Mouse (Mus musculus) heart, embryonic 11.5 days (tissue): Measurements from ENCODE around the gene Pde10a. TPM values are rescaled to one million over a fixed set of nuclear protein-coding genes. Genes with fewer than 3 reads are reported as not detected.
A peak's percentile ranks its signal among the peaks of the same experiment; 100 is the strongest.

ENCODE experiments used
- ATAC-seq: fragments of 200-750 bp; cut with Nextera tagmentation; replicated peaks from 2 replicates; pipeline ENCODE4 v1.8.0; 2017; ENCODE audit warnings: moderate library complexity; ENCODE audit not compliant: insufficient number of reproducible peaks, low FRiP score, low TSS enrichment
- H3K27ac ChIP-seq: fragments of 300-500 bp; sonication (generic); 2 replicates; pipeline ENCODE4 v1.5.1; 2014; ENCODE audit warnings: mild to moderate bottlenecking, low read depth, low read length
- H3K27me3 ChIP-seq: fragments of 300-500 bp; sonication (generic); 2 replicates; pipeline ENCODE4 v1.6.1; 2014; ENCODE audit warnings: mild to moderate bottlenecking, low read length, mixed read lengths; ENCODE audit not compliant: control insufficient read depth, insufficient read depth
- H3K36me3 ChIP-seq: fragments of 300-500 bp; sonication (generic); 2 replicates; pipeline ENCODE4 v1.6.1; 2014; ENCODE audit warnings: mild to moderate bottlenecking, low read length, moderate library complexity, mixed read lengths; ENCODE audit not compliant: control insufficient read depth, insufficient read depth
- H3K4me1 ChIP-seq: fragments of 300-500 bp; sonication (generic); 2 replicates; pipeline ENCODE4 v1.6.1; 2014; ENCODE audit warnings: low read length; ENCODE audit not compliant: control insufficient read depth, insufficient read depth
- H3K4me2 ChIP-seq: fragments of 300-500 bp; sonication (generic); 2 replicates; pipeline ENCODE4 v1.6.1; 2014; ENCODE audit warnings: mild to moderate bottlenecking, moderate library complexity
- H3K4me3 ChIP-seq: fragments of 300-500 bp; sonication (generic); 2 replicates; pipeline ENCODE4 v1.5.1; 2014; ENCODE audit warnings: low read depth, low read length
- H3K9ac ChIP-seq: fragments of 300-500 bp; sonication (generic); 2 replicates; pipeline ENCODE4 v1.6.1; 2014; ENCODE audit warnings: mild to moderate bottlenecking, low read depth, low read length, moderate library complexity
- H3K9me3 ChIP-seq: fragments of 300-500 bp; sonication (generic); replicated peaks from 2 replicates; pipeline ENCODE4 v1.6.1; 2016; ENCODE audit warnings: low read length; ENCODE audit not compliant: control insufficient read depth
- WGBS: fragments of 180-500 bp; shearing (Covaris S2); extraction: QIAGEN DNeasy Blood & Tissue Kit; methylation state at CpG from one replicate; pipeline ENCODE4 v1.1.7; 2014; ENCODE audit not compliant: insufficient replicate concordance; 5-methylcytosine and 5-hydroxymethylcytosine counted together
- polyA plus RNA-seq: library from polyadenylated mRNA; unstranded; fragments of >200 nt; fragmentation: Nextera tagmentation; extraction: Ambion mirVana; gene quantifications from 2 replicates; pipeline ENCODE4 v1.2.1, GENCODE M21; 2014

The Pde10a gene
- polyA plus RNA-seq, 1 experiment from 2014 or later, result 4.1 TPM

GRCm38 (mm10) chr17:8786484-8786883 lies 261.3 kb downstream of the Pde10a start:
- Histone ChIP-seq H3K4me3 (no peak overlapping the region), H3K9me3 (no peaks in the 10 kb centered on the region), H3K27ac (no peak overlapping the region), H3K4me2 (no peak overlapping the region), H3K4me1 (no peaks in the 10 kb centered on the region), H3K36me3 (no peaks in the 10 kb centered on the region), H3K27me3 (peaks cover 5% of the 10 kb centered on the region), H3K9ac (no peak overlapping the region)
- ATAC-seq, result no peak
- 81% methylated on average over 4 of the region's 4 CpGs for WGBS

- no peak overlapping the region for H3K4me2 ChIP-seq
- no peak overlapping the region for H3K9ac ChIP-seq
- H3K4me1 ChIP-seq, result no peaks in the 10 kb centered on the region
- no peak overlapping the region for H3K27ac ChIP-seq
- ATAC-seq, result no peak
- H3K36me3 ChIP-seq, result no peaks in the 10 kb centered on the region
- H3K9me3 ChIP-seq, result no peaks in the 10 kb centered on the region
- 63% methylated on average over 8 of the region's 8 CpGs for WGBS
- peaks cover 14% of the 10 kb centered on the region for H3K27me3 ChIP-seq
- no peak overlapping the region for H3K4me3 ChIP-seq
These were observed 262.6 kb downstream of the Pde10a start for GRCm38 (mm10) chr17:8787762-8788161.

GRCm38 (mm10) chr17:8791561-8791960 lies 266.4 kb downstream of the Pde10a start:
- Histone ChIP-seq H3K4me1 (no peaks in the 10 kb centered on the region), H3K4me2 (no peak overlapping the region), H3K4me3 (no peak overlapping the region), H3K9ac (no peak overlapping the region), H3K9me3 (no peaks in the 10 kb centered on the region), H3K27ac (no peak overlapping the region), H3K36me3 (no peaks in the 10 kb centered on the region), H3K27me3 (peaks cover 21% of the 10 kb centered on the region)
- WGBS, result 73% methylated on average over 4 of the region's 4 CpGs
- no peak for ATAC-seq

- 68% methylated on average over 7 of the region's 7 CpGs for WGBS
- H3K9me3 ChIP-seq, result no peaks in the 10 kb centered on the region
- no peak overlapping the region for H3K4me3 ChIP-seq
- H3K36me3 ChIP-seq, result no peaks in the 10 kb centered on the region
- ATAC-seq, result no peak
- no peak overlapping the region for H3K9ac ChIP-seq
- H3K27ac ChIP-seq, result no peak overlapping the region
- no peaks in the 10 kb centered on the region for H3K4me1 ChIP-seq
- H3K27me3 ChIP-seq, result peaks cover 21% of the 10 kb centered on the region
- H3K4me2 ChIP-seq, result no peak overlapping the region
These were observed 267.4 kb downstream of the Pde10a start for GRCm38 (mm10) chr17:8792611-8793010.

GRCm38 (mm10) chr17:8797624-8798023 lies 272.5 kb downstream of the Pde10a start:
- Histone ChIP-seq H3K27ac (no peak overlapping the region; the same call in 1 of the 2 replicates), H3K4me1 (peaks cover 5% of the 10 kb centered on the region), H3K4me3 (no peak overlapping the region), H3K4me2 (no peak overlapping the region), H3K27me3 (peaks cover 51% of the 10 kb centered on the region), H3K9ac (no peak overlapping the region), H3K36me3 (no peaks in the 10 kb centered on the region), H3K9me3 (no peaks in the 10 kb centered on the region)
- ATAC-seq, result peak; percentile 52; the same call in 1 of the 2 replicates
- 10% methylated on average over 2 of the region's 2 CpGs for WGBS

- peak overlapping the region; percentile 99 for H3K4me2 ChIP-seq
- no peak overlapping the region for H3K27ac ChIP-seq
- no peak overlapping the region for H3K4me3 ChIP-seq
- peaks cover 62% of the 10 kb centered on the region for H3K27me3 ChIP-seq
- WGBS, result 4% methylated on average over 12 of the region's 12 CpGs
- H3K9ac ChIP-seq, result no peak overlapping the region
- ATAC-seq, result no peak
- H3K9me3 ChIP-seq, result no peaks in the 10 kb centered on the region
- no peaks in the 10 kb centered on the region for H3K36me3 ChIP-seq
- H3K4me1 ChIP-seq, result peaks cover 8% of the 10 kb centered on the region
These were observed 273.5 kb downstream of the Pde10a start for GRCm38 (mm10) chr17:8798531-8799295.

GRCm38 (mm10) chr17:8799296-8799731 lies 274.1 kb downstream of the Pde10a start:
- H3K9me3 ChIP-seq, result no peaks in the 10 kb centered on the region
- H3K9ac ChIP-seq, result no peak overlapping the region
- peaks cover 68% of the 10 kb centered on the region for H3K27me3 ChIP-seq
- H3K27ac ChIP-seq, result no peak overlapping the region
- 3% methylated on average over 10 of the region's 10 CpGs for WGBS
- ATAC-seq, result no peak
- peak overlapping the region; percentile 99 for H3K4me2 ChIP-seq
- H3K4me3 ChIP-seq, result no peak overlapping the region
- no peaks in the 10 kb centered on the region for H3K36me3 ChIP-seq
- peaks cover 8% of the 10 kb centered on the region for H3K4me1 ChIP-seq

- Histone ChIP-seq H3K4me1 (peaks cover 8% of the 10 kb centered on the region), H3K9ac (no peak overlapping the region), H3K36me3 (no peaks in the 10 kb centered on the region), H3K27ac (no peak overlapping the region), H3K4me3 (peak overlapping the region; percentile 75), H3K27me3 (peaks cover 70% of the 10 kb centered on the region), H3K9me3 (no peaks in the 10 kb centered on the region), H3K4me2 (peak overlapping the region; percentile 99)
- ATAC-seq, result no peak
- 1% methylated on average over 15 of the region's 15 CpGs for WGBS
These were observed 274.8 kb downstream of the Pde10a start for GRCm38 (mm10) chr17:8799914-8800420.
